Mouse (Mus musculus) adrenal gland, postnatal 36 days (tissue): ENCODE results near the gene Smad5. TPM values are rescaled to one million over a fixed set of nuclear protein-coding genes. Genes with fewer than 3 reads are reported as not detected.
A peak's percentile ranks its signal among the peaks of the same experiment; 100 is the strongest.

Source experiments
- DNase-seq, 2 experiments: peaks; one replicate each; pipeline ENCODE4 v3.0.0; 2021; ENCODE audit warnings: mixed read lengths in 1 of 2
- total RNA-seq, 2 experiments: library from RNA; stranded (reverse); gene quantifications; 2 replicates each; pipeline ENCODE4 v1.2.3; 2021

Smad5 gene
- total RNA-seq, 2 experiments from 2014 or later: 57.2 to 59.9 TPM

DNA sequence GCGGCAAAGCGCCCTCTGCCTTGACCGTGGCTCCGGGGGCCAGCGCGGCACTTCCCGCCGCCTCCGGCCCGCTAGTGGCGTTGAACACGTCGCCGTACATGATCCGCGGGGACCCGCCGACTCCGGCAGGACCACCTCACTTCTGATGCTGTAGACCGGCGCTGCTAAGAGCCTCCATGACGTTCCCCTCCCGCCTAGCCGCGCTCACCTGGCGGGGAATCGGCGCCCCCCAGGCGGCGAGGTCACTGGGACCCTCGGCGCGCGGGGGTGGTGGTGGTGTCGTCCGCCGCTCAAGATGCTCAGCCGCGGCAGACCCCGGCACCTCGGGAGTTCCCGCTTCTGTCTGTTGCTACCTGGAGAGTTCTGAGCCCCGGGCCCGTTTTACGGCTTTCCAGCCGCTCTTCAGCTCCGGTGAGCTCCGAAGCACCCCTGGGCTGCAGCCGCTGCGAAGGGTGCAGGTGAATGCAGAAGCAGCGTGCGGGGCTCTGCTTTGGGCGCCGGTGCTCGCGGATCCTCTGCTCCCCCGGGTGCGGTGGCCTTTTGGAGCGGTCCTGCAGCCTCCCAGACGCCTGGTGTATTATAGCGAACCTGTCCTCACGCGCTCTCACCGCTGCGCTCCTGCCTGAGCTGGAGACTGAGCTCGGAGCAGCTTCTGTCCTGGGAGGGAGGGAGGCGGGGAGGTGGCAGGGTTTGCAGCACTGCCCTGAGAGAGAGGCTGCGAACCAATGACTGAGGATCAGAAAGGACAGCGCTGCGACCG lies 50.6 kb downstream of the Smad5 start, which contains the start of gene Gm45623:
Gm45623 (minus strand) TSS at position 636 of the 760 bp plus-strand sequence.
- DNase-seq: peak in 1 of 2 experiments; percentile 25

DNA sequence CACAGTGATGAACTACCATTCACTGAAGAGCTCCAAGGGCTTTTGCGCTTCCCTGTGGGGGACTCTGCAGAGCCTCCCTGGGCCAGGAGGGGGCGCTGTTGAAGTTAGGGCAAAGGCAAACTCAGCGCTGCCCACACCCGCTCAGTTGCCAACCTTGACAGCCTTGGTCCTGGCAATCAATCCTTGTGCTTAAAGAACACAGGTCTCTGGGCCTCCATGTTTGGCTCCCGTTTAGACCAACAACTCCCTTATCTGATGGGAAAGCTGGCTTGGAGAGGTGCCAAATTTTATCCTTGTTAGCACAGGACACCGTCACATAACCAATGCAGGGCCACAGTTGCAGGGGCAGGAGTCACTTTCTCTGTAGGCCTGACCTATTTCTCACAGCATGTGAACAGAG lies 53.1 kb downstream of the Smad5 start:
- DNase-seq: peak; percentile 57 to 68

GRCm38 (mm10) chr13:56757201-56757600 lies 54.4 kb downstream of the Smad5 start:
- no peak for DNase-seq

DNA sequence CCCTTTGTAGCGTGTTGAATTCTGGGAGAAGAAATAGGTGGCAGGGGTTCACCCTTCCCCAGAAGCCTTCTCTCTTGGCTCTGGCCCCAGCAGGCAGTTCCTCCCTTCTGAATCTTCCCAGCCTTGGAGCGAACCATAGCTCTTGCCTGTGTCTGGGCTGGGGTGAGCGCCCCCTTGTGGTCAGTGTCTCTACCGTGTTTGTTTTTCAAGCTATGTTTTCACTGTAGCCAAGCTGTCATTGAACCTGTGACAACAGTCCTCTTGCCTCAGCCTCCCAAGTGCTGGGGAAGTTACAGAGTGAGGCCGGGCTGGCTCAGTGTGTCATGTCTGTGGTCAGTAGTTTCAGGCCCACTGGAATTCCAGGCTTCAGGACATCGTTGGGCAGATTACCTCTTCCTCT lies 55.7 kb downstream of the Smad5 start:
- DNase-seq: peak; percentile 85 to 90

DNA sequence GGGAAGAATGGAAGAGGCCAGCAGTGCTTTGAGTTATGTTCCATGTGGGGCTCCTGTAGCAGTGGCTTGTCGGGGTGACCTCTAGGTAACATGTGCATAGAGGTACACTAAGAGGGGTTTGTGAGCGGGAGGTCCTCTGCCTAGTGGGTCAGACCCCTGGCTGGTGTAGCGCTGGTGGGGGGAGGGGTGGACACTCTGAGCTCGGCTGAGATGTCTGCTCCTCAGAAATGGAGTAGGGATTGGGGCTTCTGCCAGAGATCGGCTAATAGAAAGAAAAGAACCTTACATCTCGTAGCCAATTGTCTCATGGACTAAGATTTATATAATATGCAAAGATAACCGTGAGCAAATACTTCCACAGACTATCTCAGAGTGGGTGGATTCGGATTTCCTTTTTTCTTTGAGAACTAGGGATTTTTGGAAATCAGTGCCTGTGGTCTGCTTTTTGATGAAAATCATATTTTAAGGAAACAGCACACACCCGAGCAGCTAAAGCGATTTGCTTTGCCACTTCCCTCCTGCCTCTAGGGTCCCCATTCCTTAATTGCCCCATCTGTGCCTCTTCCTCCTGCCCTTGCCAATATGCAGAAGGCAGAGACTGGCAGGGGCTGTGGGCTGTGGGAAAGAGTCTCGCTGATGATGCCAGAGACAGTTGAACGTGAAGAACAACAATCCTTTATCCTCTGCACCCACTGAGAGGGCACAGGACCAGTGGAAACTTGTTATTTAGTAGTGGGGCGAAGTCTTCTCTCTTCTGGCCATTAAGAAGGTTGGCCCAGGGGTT lies 59.8 kb downstream of the Smad5 start:
- no peak for DNase-seq

- no peak for DNase-seq
These were observed 62.6 kb downstream of the Smad5 start for GRCm38 (mm10) chr13:56765284-56766032.

DNA sequence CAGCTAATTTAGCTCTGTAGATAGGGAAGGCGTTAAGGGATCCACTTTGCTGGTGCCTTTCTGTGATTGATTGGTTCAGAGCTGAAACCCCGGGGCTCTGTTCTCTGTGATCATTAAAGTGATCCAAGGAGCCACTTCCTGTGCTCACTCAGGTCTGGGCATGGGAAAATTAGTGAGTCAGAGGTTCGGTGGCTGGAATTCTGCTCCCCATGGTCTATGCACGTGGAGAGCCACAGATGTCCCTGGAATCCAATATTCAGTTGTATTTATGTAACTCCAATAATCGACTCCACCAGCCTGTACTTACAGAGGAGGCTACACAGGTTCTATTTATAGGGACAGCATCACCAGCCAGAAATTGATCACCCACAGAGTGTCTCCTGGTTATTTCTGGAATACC lies 63.4 kb downstream of the Smad5 start:
- no peak for DNase-seq

DNA sequence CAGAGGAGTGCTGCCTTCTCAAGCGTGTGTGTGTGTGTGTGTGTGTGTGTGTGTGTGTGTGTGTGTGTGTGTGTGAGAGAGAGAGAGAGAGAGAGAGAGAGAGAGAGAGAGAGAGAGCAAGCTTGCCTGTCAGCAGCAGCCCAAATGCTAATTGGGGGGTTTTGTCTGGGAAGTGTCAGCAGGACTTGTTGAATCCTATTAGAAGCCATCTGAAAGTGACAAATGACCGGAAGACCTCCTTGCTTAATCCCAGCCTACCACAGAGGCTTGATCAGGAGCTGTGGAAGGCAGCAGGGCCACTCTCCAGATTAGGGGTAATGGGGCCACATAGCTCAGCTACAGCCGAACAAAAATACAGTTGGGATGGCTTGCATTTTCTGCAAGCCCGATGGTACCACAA lies 66.6 kb downstream of the Smad5 start:
- no peak for DNase-seq

- DNase-seq: no peak
These were observed 67.3 kb downstream of the Smad5 start for GRCm38 (mm10) chr13:56770136-56770578.

DNA sequence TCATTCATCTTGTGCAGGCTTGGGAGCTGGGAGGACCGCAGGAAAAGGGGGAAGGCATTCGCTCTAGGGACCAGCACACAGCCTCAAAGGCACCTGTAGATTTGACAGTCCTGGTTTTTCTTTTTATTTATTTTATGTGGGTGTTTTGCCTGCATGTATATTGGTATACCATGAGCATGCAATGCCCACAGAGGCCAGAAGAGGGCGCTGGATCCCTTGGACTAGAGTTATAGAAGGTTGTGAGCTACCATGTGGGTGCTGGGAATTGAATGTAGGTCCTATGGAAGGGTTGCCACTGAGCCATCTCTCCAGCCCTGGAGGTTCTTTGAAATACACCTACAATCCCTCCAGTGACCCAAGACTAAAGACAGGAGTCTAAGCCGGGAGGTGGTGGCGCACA lies 68.0 kb downstream of the Smad5 start:
- no peak for DNase-seq

DNA sequence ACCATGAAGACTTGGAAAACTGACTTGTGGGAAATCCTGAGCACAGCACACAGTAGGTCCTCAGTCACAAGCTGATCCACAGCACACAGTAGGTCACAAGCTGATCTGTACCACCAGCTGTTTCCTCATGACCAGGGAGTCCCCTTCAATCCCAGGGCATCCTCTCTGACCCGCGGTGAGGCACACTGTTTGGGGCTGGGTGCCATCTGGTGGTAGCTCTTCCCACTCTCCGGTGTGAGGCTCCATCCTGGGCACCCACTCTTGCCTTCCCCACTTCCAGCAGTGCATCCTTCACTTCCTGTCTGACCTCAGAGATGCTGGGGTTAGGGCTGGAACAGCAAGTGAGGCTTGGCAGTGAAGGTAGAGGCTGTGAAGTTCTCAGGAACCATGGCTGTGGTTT lies 69.8 kb downstream of the Smad5 start:
- no peak for DNase-seq

GRCm38 (mm10) chr13:56773262-56773870 lies 70.6 kb downstream of the Smad5 start:
- DNase-seq: no peak

GRCm38 (mm10) chr13:56774304-56774703 lies 71.5 kb downstream of the Smad5 start:
- DNase-seq: no peak

- peak; percentile 22 to 26 for DNase-seq
These were observed 78.1 kb downstream of the Smad5 start for GRCm38 (mm10) chr13:56780746-56781469.

GRCm38 (mm10) chr13:56781697-56782096 lies 78.9 kb downstream of the Smad5 start:
- DNase-seq: no peak

- no peak for DNase-seq
These were observed 79.8 kb downstream of the Smad5 start for GRCm38 (mm10) chr13:56782621-56783020.

DNA sequence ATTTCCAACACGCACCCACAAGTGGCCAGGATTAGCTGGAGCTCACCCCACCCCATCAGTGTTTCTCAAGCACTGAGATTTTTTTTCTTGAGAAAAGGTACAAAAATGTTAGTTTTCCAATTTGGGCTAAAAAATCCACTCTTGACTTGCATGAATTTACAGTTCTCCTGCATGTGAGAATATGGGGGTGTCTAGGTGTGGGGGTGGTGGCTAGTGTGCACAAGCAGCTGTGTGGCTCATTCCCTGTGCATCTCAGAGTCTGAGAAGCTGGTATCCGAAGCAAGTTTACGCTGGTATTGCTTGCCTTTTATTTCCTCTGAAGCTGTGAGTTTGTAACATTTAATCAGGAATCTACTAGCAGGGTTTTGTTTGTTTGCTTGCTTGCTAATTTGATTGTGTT lies 87.9 kb downstream of the Smad5 start:
- DNase-seq: no peak
